Mouse (Mus musculus) brain, embryonic 18.5 days (tissue): ENCODE results near the gene Rin2.
"Not testable (repeated sequence)": the region's sequence is repeated elsewhere in the genome, so short reads cannot be mapped to it uniquely, and the experiment has no call there.

ENCODE experiments used
- DNase-seq: peaks from one replicate; pipeline ENCODE4 v3.0.0-alpha.2; 2012; ENCODE audit warnings: low read depth, low spot score

Rin2 gene

DNA sequence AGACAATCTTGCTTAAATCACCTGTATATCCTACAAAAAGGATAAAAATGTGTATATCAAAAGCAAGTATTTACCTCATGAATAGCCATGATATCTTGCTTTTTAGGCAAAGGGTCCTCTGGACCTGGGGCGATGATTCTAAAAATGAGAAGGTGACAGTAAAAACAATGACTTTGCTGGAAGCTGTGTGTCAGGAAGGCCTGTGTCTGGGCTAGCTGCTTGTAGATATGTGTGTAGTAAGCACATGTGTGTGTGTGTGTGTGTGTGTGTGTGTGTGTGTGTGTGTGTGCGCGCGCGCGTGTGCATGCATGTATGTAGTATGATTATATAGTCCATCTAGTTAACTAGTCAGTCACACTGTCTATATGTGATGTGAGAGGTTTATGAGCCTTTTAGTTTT is 218.7 kb downstream of the Rin2 start:
- DNase-seq, result no peak

DNA sequence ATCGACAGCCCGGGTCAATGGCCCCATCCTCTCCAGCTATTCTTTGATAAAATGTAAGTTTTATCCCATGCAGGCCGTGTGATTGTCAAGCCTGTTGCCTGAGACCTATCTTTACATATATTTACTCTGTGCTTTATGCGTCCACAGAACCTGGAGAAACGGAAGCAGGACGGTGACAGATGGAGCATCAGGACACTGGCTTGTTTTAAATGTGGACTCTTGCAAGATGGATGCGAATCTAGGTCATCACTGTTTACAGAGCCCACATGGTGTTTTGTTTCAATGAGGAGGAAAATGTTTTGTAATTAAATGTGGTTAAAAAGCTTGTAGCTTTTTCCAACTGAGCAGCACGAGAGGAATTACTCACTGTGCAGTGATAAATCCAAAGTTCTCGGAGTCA is 223.1 kb downstream of the Rin2 start:
- no peak for DNase-seq

- not testable (repeated sequence) for DNase-seq
Observed at GRCm38 (mm10) chr2:145900318-145900717, 225.3 kb downstream of the Rin2 start.

DNA sequence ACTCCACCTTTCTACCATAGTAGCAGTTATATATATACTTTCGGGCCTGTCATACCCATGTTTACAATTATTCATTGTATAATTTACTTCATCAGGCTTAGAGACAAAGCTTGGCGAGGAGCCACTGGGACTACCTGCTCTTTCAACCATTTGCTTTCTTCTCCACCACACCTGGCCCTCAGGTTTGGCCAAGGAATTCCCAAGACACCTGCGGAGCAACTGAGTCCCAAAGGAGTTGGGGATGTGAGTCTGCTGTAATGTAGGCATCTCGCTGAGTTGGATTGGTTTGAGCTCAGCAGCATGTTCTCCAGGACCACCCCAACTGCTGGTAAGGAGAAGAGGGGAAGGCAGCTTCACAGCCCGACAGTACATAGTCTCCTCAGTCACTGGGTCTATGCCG is 226.8 kb downstream of the Rin2 start, which contains the start of gene Naa20:
Naa20 (plus strand) TSS at position 239 of the 400 bp plus-strand sequence.
- no peak for DNase-seq

GRCm38 (mm10) chr2:145903061-145903901 is 228.3 kb downstream of the Rin2 start:
- peak; percentile 71 for DNase-seq

DNA sequence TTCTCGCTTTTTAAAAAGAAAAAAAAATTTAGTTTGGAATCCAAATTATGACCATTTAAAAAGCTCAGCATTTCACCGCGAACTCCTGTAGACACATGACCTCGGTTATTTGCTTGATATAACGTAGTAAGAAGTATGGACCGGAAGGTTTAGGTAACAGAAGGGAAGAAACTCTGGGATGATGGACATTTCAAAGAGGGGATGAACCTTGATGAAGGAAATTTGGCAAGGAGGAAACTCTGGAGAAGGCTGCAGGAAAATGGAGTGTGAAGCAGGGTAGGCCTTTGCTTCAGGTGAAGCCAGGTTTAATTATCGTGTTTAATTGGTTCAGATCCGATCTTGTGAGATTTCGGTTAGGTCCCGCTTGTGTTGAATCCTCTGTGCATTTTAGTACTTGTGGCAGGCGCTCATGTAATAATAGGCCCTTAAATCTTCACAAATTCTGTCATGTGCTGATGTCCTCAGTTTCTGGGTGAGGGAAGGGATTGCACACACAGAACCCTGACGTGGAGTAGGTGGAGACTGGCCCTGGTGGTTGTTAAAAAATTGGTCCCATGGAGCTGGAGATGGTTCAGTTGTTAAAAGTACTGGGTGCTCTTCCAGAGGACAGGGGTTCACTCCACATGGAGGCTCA is 229.1 kb downstream of the Rin2 start:
- DNase-seq, result no peak

GRCm38 (mm10) chr2:145905156-145905555 is 230.1 kb downstream of the Rin2 start:
- DNase-seq, result no peak

DNA sequence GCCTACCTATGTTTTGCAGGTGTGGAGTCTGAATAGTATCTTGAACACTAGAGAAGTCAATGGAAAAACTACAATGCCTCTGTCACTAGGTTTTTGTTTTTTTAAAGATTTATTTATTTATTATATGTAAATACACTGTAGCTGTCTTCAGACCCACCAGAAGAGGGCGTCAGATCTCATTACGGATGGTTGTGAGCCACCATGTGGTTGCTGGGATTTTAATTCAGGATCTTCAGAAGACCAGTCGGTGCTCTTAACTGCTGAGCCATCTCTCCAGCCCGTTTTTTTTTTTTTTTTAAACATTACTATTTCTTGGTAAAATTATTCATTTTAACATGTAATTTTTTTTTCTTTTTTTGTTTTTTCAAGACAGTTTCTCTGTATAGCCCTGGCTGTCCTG is 230.9 kb downstream of the Rin2 start:
- DNase-seq, result not testable (repeated sequence)

DNA sequence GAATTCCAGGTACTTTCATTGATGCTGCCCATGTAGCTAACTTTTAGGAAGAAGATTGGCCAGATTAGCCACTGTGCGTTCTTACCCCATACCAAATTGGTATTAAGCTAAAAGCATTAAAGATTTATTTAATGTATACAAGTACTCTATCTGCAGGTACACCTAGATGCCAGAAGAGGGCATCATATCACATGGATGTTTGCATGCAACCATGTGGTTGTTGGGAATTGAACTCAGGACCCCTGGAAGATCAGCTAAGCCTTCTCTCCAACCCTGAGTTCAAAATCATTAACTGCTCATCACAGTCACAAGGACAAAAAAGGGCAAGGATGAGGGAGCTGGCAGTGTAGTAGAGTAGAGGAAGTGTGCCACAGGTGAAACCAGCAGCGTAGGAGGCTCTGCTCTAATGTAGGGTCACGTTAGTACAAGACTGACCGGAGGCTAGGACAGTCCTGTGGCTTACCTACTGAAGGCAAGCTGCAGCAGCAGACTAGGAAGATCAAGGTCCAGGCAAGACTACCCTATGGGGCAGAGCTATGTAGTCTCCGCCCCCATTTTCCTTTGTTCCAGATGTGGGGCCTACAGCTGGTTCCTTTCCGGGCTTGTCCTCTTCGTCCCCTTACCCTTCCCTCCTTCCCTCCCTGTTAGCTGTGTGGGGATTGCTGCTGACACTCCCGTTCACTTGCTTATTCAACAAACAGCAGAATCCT is 246.1 kb downstream of the Rin2 start:
- no peak for DNase-seq

DNA sequence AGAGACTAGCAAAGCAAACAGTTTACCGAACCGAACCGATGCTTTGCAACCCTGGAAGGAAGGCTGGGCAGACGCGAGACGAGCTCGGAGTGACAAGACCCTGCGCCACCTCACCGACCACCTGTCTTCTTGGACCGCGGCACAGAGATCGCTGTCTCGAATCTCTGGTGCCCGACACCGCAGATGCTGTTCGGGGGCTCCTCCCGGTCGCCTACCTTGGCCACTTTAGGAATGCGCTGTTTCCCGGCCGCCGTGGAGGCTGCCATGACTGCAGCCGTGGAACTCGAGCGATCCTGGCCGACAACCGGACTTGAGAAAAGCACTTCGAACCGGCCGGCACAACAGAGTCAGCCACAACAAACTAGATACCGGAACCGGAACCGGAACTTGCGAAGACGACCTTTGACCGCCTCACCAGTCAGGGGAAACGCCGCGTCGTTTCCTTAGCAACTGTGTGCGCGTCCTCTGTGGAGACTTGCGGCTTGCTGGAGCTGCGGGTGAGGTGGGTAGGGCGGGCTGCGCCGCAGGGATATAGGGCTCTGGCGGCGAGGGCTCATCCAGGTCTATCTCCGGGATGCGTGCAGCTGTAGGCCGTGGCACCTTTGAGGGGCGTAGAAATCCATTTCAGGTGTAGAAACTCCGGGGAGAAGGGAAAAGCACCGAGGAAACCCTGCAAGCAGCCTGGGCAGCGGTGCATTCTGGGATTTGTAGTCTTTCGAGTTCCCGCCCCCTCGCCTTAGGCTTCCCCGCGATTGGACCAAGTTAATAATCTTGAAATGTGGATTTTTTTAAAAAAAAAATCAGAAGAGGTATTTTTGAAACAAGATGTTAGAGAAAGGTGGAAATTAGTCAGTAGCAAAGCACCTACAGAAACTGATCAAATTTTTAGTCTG is 259.6 kb downstream of the Rin2 start, which contains the start of the genes Cfap61 and Crnkl1:
Cfap61 (plus strand) TSS at position 446 of the 893 bp plus-strand sequence.
Crnkl1 (minus strand) TSS at position 676 of the 893 bp plus-strand sequence.
- peak; percentile 91 for DNase-seq

GRCm38 (mm10) chr2:145936975-145937374 is 262.0 kb downstream of the Rin2 start:
- DNase-seq, result no peak
